Mouse (Mus musculus) Patski (cell line): ENCODE data around the gene Itgb7. TPM values are rescaled to one million over a fixed set of nuclear protein-coding genes. Genes with fewer than 3 reads are reported as not detected.
"Not testable (repeated sequence)": the region's sequence is repeated elsewhere in the genome, so short reads cannot be mapped to it uniquely, and the experiment has no call there.

Experiments used
- ATAC-seq: fragments of 100-300 bp; one replicate; pipeline ENCODE4 v1.8.0; 2021
- CTCF ChIA-PET: fragments of 350-600 bp; sonication (Branson Sonifier 250); formaldehyde crosslinking; loops from one replicate; lab custom pipeline; 2022; ENCODE audit warnings: inconsistent platforms; lab: Charles Lee
- POLR2A ChIA-PET: fragments of 350-600 bp; sonication (Branson Sonifier 250); formaldehyde crosslinking; loops from one replicate; lab custom pipeline; 2022; ENCODE audit warnings: antibody characterized with exemption, inconsistent platforms; lab: Charles Lee
- DNase-seq: peaks from one replicate; pipeline ENCODE4 v3.0.0-alpha.2; 2011; ENCODE audit warnings: low read depth, low spot score
- H3K27me3 ChIP-seq: fragments of 371-371 bp; one replicate; pipeline ENCODE4 v1.5.1; 2021
- CTCF ChIP-seq: fragments of 100-300 bp; IDR thresholded peaks from one replicate; pipeline ENCODE4 v1.5.1; 2021
- in situ Hi-C: fragments of 300-500 bp; cut with MboI; formaldehyde crosslinking; loops from 3 replicates; pipeline ENCODE4 v1.11.1; 2018; ENCODE audit warnings: low pct_unique_long_range_greater_than_20kb, mixed read lengths
- polyA plus RNA-seq: library from polyadenylated mRNA; unstranded; gene quantifications from one replicate; pipeline ENCODE4 v1.2.3, GENCODE M21; 2021

Itgb7 gene
- polyA plus RNA-seq, 1 experiment from 2014 or later: 0.35 TPM

DNA sequence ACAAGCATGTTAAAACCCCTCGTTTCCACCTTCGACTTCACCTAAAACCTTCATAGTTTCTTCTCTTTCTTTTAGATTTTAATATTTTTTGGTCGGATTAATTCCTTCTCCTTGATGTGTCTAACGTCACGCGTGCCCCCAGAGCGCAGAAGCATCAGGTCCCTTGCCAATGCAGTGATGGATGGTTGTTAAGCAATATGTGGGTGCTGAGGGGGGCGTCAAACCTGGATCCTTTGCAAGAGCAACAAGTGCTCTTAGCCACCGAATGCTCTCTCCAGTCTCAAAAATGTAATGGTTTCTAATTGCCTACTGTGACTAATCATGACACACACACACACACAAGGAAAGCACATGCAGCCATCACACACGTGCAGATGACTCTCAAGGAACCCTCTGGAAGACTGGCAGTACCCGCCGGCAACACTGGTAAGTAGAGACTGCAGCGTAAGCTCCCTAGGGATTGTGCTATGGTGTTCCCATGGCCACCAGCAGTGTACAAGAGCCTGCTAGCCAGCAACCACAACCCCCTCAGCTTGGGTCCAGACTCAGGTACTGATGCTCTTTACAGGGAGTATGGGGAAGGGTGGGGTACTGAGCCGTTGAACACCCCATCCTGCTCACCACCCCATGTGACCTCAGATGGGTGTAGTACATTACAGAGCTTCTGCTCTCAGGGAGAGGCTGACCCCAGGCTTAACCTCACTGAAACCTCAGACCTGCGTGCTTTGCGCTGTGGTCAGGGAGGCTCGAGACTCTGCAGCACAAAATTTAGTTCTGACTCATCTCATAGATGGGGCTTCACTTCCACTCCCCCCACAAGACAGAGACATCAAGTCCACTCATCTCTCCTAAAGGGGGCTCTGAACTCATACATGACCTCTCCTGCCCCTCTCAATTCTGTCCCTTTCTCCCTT, 1.1 kb downstream of the Itgb7 start:
- H3K27me3 ChIP-seq: no peaks in the 10 kb centered on the region
- in situ Hi-C loops: no loop called here
- peak; percentile 9 for ATAC-seq
- ChIA-PET POLR2A (no interaction called here), CTCF (interaction anchor here (1.6 kb wide), 1 partner anchor 53 kb away, joined by 3 read pairs; no protein-coding TSS in a partner anchor)
- no peak for DNase-seq
- TF ChIP-seq CTCF: no peak

DNA sequence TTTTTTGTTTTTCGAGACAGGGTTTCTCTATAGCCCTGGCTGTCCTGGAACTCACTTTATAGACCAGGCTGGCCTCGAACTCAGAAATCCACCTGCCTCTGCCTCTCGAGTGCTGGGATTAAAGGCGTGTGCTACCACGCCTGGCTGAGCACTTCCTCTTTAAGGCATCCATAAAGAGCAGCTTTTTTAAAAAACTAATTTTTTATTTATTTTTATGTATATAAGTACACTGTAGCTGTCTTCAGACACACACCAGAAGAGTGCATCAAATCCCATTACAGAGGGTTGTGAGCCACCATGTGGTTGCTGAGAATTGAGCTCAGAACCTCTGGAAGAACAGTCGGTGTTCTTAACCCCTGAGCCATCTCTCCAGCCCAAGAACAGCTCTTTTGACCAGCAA, 6.1 kb downstream of the Itgb7 start:
- H3K27me3 ChIP-seq, DNase-seq, ATAC-seq, in situ Hi-C loops: not testable (repeated sequence)
- CTCF ChIA-PET: interaction anchor here (0.7 to 7.3 kb wide), 4 partner anchors 20 to 89 kb away, joined by 3 to 71 read pairs (median 31); partner anchors contain the start of genes Csad, Spryd3 and Zfp740
- POLR2A ChIA-PET: interaction anchor here (2.4 kb wide), 1 partner anchor 10 kb away, joined by 6 read pairs; no protein-coding TSS in a partner anchor

DNA sequence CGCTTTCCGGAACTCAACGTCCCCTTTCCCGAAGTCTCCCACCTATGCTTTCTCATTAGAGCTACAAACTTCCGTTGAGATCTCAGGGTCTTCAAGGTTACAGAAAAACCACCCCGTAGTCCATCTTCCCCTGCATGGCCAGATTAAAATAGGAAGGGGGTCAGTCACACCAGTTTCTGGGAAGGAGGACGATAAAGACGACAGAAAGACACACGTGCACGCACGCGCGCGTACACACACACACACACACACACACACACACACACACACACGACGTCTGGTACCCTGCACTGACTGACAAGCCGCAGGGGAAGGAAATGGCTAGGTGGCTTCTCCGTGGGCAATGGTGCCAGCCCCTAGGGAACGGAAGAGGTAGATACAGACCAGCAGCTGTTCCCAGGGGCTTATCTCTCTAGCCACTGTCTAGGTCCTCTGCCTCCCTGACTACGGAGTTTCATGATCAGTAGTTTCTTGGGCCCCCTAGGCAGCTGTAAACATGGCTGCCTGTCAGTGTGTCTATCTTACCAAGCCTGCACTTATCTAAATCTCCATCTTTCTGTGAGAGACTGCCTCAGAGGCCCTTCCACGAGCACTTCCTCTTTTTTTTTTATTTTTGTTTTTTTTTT, 6.6 kb downstream of the Itgb7 start:
- POLR2A ChIA-PET: interaction anchor here (0.9 to 2.4 kb wide), 6 partner anchors 9 to 47 kb away, joined by 3 to 6 read pairs (median 4); partner anchors contain the start of gene Zfp740
- ATAC-seq (no peak), DNase-seq (no peak)
- in situ Hi-C loops: loop anchor here (5.0 kb wide), 2 partner anchors 48 to 108 kb away; no protein-coding TSS in a partner anchor
- CTCF ChIA-PET: interaction anchor here (0.7 to 7.3 kb wide), 17 partner anchors 8 to 118 kb away, joined by 3 to 71 read pairs (median 5); partner anchors contain the start of genes Csad, Spryd3 and Zfp740
- no peak for TF ChIP-seq CTCF
- H3K27me3 ChIP-seq: no peaks in the 10 kb centered on the region

DNA sequence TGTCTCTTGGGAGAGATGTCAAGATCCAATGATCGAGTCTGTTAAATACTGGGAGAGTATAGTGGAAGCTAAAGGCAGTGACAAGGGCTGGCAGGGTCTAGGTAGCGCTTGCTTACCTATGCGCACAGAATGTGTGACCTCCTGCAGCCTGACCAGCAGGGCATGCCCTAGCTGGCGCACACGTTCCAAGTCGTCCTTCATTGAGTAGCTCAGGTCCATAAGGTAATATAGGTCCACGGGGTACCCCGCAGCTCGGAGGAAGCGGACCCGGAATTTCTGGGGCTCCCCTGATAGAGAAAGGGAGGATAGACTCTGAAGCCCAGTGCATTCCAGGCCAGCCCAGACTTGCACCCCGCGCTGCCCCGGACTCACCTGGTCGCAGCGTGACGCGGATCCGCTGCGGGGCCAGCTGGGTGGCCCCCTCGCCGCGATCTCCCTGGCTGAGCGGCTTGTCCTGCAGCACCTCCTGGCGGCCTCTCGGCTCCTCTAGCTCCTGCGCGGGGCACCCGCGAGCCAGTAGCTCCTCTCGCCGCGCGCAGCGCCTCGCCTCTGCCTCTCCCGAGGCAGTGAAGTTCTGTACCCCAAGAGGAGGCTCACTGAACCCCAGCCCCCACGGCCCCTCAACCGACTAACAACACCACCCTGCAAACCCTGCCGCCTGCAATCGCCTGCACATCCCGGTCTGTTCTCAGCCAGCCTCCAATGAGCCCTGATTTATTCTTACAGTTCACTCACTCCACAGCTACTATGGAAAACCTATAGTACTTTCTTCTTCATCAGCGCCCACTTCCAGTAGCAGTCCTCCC, 7.4 kb downstream of the Itgb7 start:
- in situ Hi-C loops: loop anchor here (5.0 kb wide), 2 partner anchors 47 to 107 kb away; no protein-coding TSS in a partner anchor
- DNase-seq (no peak), ATAC-seq (peak; percentile 76)
- H3K27me3 ChIP-seq: no peaks in the 10 kb centered on the region
- peak; percentile 100 for TF ChIP-seq CTCF
- POLR2A ChIA-PET: interaction anchor here (0.9 to 2.4 kb wide), 9 partner anchors 8 to 83 kb away, joined by 3 to 6 read pairs (median 4); partner anchors contain the start of gene Zfp740
- CTCF ChIA-PET: interaction anchor here (0.7 to 7.3 kb wide), 23 partner anchors 8 to 133 kb away, joined by 3 to 71 read pairs (median 4); partner anchors contain the start of genes Csad, Spryd3 and Zfp740

DNA sequence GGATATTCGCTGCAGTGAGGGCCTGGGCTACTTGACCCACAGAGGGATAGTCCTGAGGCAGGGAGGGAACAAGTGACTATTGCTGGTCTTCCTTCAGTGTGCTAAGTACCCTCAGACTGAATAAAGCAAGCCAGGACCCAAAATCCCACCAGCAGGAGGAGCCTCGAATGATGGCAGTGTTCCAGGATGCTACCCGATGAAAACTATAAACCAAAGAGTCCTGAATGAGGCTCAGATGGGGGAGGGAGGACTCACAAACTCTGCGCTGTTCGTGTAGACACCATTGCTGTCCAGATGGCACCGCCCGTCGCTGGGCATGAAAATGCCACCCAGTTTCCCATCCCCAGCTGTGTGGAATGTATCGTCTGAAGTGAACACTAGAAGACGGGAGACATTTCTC, 9.4 kb downstream of the Itgb7 start:
- DNase-seq (no peak), ATAC-seq (no peak)
- in situ Hi-C loops: loop anchor here (5.0 kb wide), 2 partner anchors 45 to 105 kb away; no protein-coding TSS in a partner anchor
- no peaks in the 10 kb centered on the region for H3K27me3 ChIP-seq
- POLR2A ChIA-PET: interaction anchor here (0.6 to 2.0 kb wide), 2 partner anchors 15 to 105 kb away, joined by 3 to 5 read pairs; no protein-coding TSS in a partner anchor
- CTCF ChIA-PET: interaction anchor here (0.8 to 7.3 kb wide), 4 partner anchors 15 to 157 kb away, joined by 3 to 71 read pairs (median 3); no protein-coding TSS in a partner anchor
- TF ChIP-seq CTCF: no peak

DNA sequence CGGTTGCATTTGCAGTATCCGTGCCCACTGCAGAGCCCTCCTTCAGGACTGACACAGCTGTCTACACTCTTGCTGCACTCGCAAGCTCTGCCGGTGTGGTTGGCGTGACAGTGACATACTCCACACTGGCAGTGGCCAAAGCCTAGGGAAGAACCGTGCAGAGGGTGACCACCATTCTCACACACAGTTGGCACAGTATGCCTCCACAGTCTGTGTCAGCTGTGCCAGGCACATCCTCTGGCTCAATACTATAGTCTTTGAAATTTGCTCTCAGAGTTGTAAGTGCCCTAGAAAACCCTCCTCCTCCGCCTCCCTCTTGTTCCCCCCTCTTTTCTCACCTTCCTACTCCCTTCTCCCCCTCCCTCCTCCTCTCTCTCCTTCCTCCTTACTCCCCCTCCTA, 14.4 kb downstream of the Itgb7 start:
- in situ Hi-C loops: no loop called here
- ChIA-PET POLR2A (interaction anchor here (1.7 to 2.4 kb wide), 2 partner anchors 26 to 37 kb away, joined by 4 to 5 read pairs; no protein-coding TSS in a partner anchor), CTCF (interaction anchor here (1.5 kb wide), 1 partner anchor 39 kb away, joined by 3 read pairs; no protein-coding TSS in a partner anchor)
- no peak for TF ChIP-seq CTCF
- no peak for DNase-seq
- no peak for ATAC-seq
- H3K27me3 ChIP-seq: no peaks in the 10 kb centered on the region

DNA sequence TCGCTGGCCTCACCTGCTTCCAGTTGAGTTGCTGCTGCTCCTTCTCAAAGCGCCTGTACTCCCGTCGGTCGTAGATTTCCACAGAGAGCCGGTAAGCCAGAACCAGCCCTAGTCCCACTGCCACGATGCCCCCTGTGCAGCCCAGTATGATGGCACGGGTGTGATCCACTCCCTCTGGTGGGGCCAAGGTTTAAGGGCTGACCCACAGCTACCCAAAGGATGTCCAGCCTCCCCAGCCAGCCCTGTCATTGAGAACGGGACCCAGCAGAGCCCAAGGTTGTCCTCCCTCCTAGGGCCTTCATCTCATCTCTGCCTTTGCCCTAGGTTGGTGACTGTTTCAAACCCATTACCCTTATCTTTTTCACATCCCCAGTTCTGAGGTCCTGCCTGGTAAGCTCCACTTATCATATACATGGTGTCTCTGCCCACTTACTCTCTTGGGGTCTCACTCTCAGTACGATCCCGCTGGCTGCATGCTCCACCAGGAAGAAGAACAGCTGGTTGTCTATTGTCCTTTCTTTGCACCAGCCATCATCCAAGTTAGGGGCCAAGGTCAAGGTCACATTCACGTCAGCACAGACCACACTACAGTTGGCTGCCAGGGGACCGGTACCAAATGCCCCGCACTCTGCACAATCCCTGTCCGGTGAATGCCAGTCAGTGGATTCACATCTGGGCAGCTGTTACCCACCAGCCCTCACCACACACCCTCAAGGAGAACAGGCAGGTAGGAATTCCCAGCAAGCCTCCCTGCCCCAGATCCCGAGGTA, 15.1 kb downstream of the Itgb7 start:
- ChIA-PET POLR2A (interaction anchor here (0.8 to 2.4 kb wide), 3 partner anchors 8 to 36 kb away, joined by 4 to 6 read pairs (median 5); no protein-coding TSS in a partner anchor), CTCF (interaction anchor here (0.7 to 1.5 kb wide), 2 partner anchors 11 to 39 kb away, joined by 3 read pairs; no protein-coding TSS in a partner anchor)
- no peak for ATAC-seq
- H3K27me3 ChIP-seq: no peaks in the 10 kb centered on the region
- no peak for TF ChIP-seq CTCF
- in situ Hi-C loops: no loop called here
- no peak for DNase-seq

DNA sequence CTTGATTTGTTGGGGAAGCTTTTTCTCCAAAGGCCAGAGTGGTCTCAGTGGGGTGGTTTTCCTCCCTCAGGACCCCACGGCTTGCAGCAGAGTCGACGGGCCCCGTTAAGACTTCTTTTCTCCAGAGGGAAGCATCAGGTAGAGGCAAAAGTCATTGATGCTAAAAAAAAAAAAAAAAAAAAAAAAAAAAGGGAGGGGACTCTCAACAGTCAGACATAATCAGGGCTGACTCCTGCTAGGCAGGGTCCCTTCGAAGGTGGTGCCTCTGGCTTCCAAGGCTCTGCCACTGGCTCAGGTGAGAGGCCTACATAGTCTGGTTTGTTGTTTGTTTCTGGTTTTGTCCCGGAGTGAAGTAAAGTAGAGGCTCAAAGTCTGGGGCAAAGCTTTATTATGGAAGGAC, 16.1 kb downstream of the Itgb7 start:
- H3K27me3 ChIP-seq: no peaks in the 10 kb centered on the region
- ChIA-PET POLR2A (interaction anchor here (0.6 to 2.4 kb wide), 3 partner anchors 9 to 1074 kb away, joined by 3 to 6 read pairs (median 5); no protein-coding TSS in a partner anchor), CTCF (interaction anchor here (1.0 kb wide), 1 partner anchor 9 kb away, joined by 3 read pairs; no protein-coding TSS in a partner anchor)
- DNase-seq: no peak
- in situ Hi-C loops: no loop called here
- no peak for TF ChIP-seq CTCF
- no peak for ATAC-seq
